Mouse (Mus musculus): ENCODE data around the gene Sgms2. TPM values are rescaled to one million over a fixed set of nuclear protein-coding genes. Genes with fewer than 3 reads are reported as not detected.

Gene Sgms2
- polyA plus RNA-seq, 1 experiment = 3.4 TPM

- DNase-seq (ENCODE audit: low spot score) = no peak
Observed at GRCm38 (mm10) chr3:131307811-131308210, 183.4 kb downstream of the Sgms2 start.

GRCm38 (mm10) chr3:131306255-131306654 is 185.0 kb downstream of the Sgms2 start:
- DNase-seq (ENCODE audit: low spot score) = no peak

GRCm38 (mm10) chr3:131303320-131303714 is 187.9 kb downstream of the Sgms2 start:
- DNase-seq (ENCODE audit: low spot score) = no peak

GRCm38 (mm10) chr3:131302452-131303319 is 188.5 kb downstream of the Sgms2 start, which contains the start of gene Cyp2u1:
Gene Cyp2u1 (minus strand): TSS chr3:131303227.
- DNase-seq (ENCODE audit: low spot score) = peak; percentile 73

GRCm38 (mm10) chr3:131299908-131300307 is 191.3 kb downstream of the Sgms2 start:
- no peak for DNase-seq (ENCODE audit: low spot score)

GRCm38 (mm10) chr3:131299078-131299477 is 192.1 kb downstream of the Sgms2 start:
- DNase-seq (ENCODE audit: low spot score) = no peak

- DNase-seq (ENCODE audit: low spot score) = no peak
Observed at GRCm38 (mm10) chr3:131296893-131297292, 194.3 kb downstream of the Sgms2 start.

- DNase-seq (ENCODE audit: low spot score) = no peak
Observed at GRCm38 (mm10) chr3:131295513-131296200, 195.6 kb downstream of the Sgms2 start.

- no peak for DNase-seq (ENCODE audit: low spot score)
Observed at GRCm38 (mm10) chr3:131294503-131294902, 196.7 kb downstream of the Sgms2 start.

GRCm38 (mm10) chr3:131292959-131293358 is 198.3 kb downstream of the Sgms2 start:
- DNase-seq (ENCODE audit: low spot score) = no peak

GRCm38 (mm10) chr3:131292349-131292748 is 198.9 kb downstream of the Sgms2 start:
- no peak for DNase-seq (ENCODE audit: low spot score)

GRCm38 (mm10) chr3:131291890-131292289 is 199.3 kb downstream of the Sgms2 start:
- DNase-seq (ENCODE audit: low spot score) = no peak

- no peak for DNase-seq (ENCODE audit: low spot score)
Observed at GRCm38 (mm10) chr3:131274151-131274550, 217.1 kb downstream of the Sgms2 start.

GRCm38 (mm10) chr3:131272374-131273100 is 218.7 kb downstream of the Sgms2 start:
- no peak for DNase-seq (ENCODE audit: low spot score)

- peak; percentile 65 for DNase-seq (ENCODE audit: low spot score)
Observed at GRCm38 (mm10) chr3:131271559-131272373, 219.4 kb downstream of the Sgms2 start, which contains the start of gene Hadh. Gene Hadh (minus strand): TSS chr3:131272101.

GRCm38 (mm10) chr3:131271157-131271556 is 220.1 kb downstream of the Sgms2 start:
- no peak for DNase-seq (ENCODE audit: low spot score)

- no peak for DNase-seq (ENCODE audit: low spot score)
Observed at GRCm38 (mm10) chr3:131270381-131270780, 220.8 kb downstream of the Sgms2 start.
